Mouse (Mus musculus): ENCODE results near the gene Cep68. TPM values are rescaled to one million over a fixed set of nuclear protein-coding genes. Genes with fewer than 3 reads are reported as not detected.
A peak's percentile ranks its signal among the peaks of the same experiment; 100 is the strongest.

The Cep68 gene
- total and polyA plus RNA-seq, 3 experiments, result 27.8 to 31.6 (median 30.7) TPM

DNA sequence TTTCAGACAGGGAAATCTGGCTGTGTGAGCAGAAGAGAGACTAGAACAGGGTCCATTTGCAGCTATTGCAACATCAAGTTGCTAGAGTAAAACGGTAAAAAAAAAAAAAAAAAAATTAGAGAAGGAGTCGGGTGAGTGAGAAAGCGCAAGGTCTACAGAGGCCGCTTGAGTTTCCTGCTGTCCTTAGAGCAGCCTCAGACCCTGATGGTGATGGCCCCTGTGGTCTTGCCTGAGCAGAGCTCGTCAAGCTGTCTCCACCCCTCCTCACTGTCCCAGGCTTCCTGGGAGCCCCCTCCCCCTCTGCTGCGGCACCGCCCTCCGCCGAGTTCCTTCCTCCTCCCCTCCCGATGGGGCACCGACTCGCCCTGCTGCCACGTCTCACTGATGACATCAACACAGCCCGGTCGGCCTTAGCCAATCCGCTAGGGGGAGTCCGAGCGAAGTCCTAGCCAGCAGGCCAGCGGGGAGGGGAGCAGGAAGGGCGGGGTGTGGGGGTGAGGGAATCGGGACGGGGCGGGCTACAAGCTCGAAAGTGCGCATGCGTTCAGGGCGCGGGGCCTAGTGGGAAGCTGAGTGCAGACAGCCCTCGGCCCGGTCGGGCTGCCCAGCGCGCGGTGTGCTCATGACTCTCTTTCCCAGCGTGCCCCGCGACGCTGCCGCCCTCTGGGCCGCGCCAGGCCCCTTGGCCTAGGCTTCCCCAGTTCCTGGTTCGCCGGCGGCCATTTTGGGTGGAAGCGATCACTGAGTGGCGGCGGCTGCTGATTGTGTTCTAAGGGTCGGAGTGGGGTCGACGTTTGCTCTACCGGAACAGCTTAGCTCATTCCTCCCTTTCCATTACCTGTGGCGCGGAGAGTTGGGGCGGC is 48.3 kb downstream of the Cep68 start, which contains the start of gene Rab1a (continued):
- TF ChIP-seq GABPA (IDR thresholded peaks at IDR 0.05; ENCODE audit: insufficient replicate concordance, low read depth, low read length) (peak; percentile 90; the same call in 1 of the 2 replicates), SIN3A (IDR thresholded peaks at IDR 0.05; ENCODE audit: low read length) (peak; percentile 89), POLR2A (IDR thresholded peaks at IDR 0.05; ENCODE audit: low read depth, low read length) (peak; percentile 93), NELFE (IDR thresholded peaks at IDR 0.05; ENCODE audit: low read depth, low read length) (peak; percentile 95), KAT2A (IDR thresholded peaks at IDR 0.05; ENCODE audit: insufficient replicate concordance, low read length) (peak; percentile 99), NRF1 (IDR thresholded peaks at IDR 0.05; ENCODE audit: low read depth, low read length) (peak; percentile 88), CHD2 (IDR thresholded peaks at IDR 0.05; ENCODE audit: low read length) (peak; percentile 90), CTCF (conservative IDR thresholded peaks at IDR 0.05 in 1 of 2, IDR thresholded peaks at IDR 0.05 in 1 of 2; ENCODE audit: low read depth in 2 of 2, low read length in 2 of 2) (peak in 1 of 2 experiments; percentile 73; a peak in 2 of 4 replicates), HCFC1 (IDR thresholded peaks at IDR 0.05; ENCODE audit: low read depth, low read length) (peak; percentile 96), TBP (conservative IDR thresholded peaks at IDR 0.05; ENCODE audit: low read depth, low read length) (peak; percentile 86), MAFK (IDR thresholded peaks at IDR 0.05; ENCODE audit: insufficient replicate concordance, low read length) (no peak), CHD1 (IDR thresholded peaks at IDR 0.05; ENCODE audit: low read depth, low read length) (no peak), MAZ (IDR thresholded peaks at IDR 0.05; ENCODE audit: low read depth, low read length) (peak; percentile 100)

- TF ChIP-seq USF2 (conservative IDR thresholded peaks at IDR 0.05; ENCODE audit: low read depth, low read length) (no peak), CTCF (conservative IDR thresholded peaks at IDR 0.05 in 1 of 2, IDR thresholded peaks at IDR 0.05 in 1 of 2; ENCODE audit: low read depth in 2 of 2, low read length in 2 of 2) (no peak), ZNF384 (IDR thresholded peaks at IDR 0.05; ENCODE audit: low read depth, low read length) (no peak), ZKSCAN1 (IDR thresholded peaks at IDR 0.05; ENCODE audit: borderline replicate concordance, low read depth, low read length) (no peak), GABPA (IDR thresholded peaks at IDR 0.05; ENCODE audit: insufficient replicate concordance, low read depth, low read length) (no peak), NRF1 (IDR thresholded peaks at IDR 0.05; ENCODE audit: low read depth, low read length) (no peak), E2F4 (IDR thresholded peaks at IDR 0.05; ENCODE audit: insufficient replicate concordance, low read depth, low read length) (no peak), MXI1 (IDR thresholded peaks at IDR 0.05; ENCODE audit: low read depth, low read length) (no peak), SMC3 (IDR thresholded peaks at IDR 0.05; ENCODE audit: low read depth, low read length) (no peak), JUND (conservative IDR thresholded peaks at IDR 0.05; ENCODE audit: low read depth, low read length) (no peak)
- in situ Hi-C loops (cut with MboI; ENCODE audit: low pct_ligation_motif_present, low pct_unique_long_range_greater_than_20kb, low sequenced_read_pairs), result loop anchor here (5.0 kb wide), 1 partner anchor 56 kb away; no protein-coding TSS in a partner anchor
- Histone ChIP-seq H3K79me2 (replicated peaks; ENCODE audit: control insufficient read depth, extremely low read depth, insufficient read depth, poor library complexity, severe bottlenecking) (no peaks in the 10 kb centered on the region), H3K4me3 (replicated peaks in 1 of 3; ENCODE audit: low read depth in 2 of 3, low read length in 2 of 3, poor library complexity in 1 of 3) (no peak overlapping the region), H3K27ac (ENCODE audit: insufficient read depth, low read depth) (no peak overlapping the region), H3K4me2 (ENCODE audit: insufficient read depth, low read depth, poor library complexity, severe bottlenecking) (no peak overlapping the region), H3K9ac (ENCODE audit: insufficient read depth, low read depth) (no peak overlapping the region), H3K27me3 (replicated peaks) (peaks cover 2% of the 10 kb centered on the region), H3K4me1 (ENCODE audit: control insufficient read depth in 1 of 2, insufficient read depth in 2 of 2) (peaks cover 0 to 5% of the 10 kb centered on the region in 2 experiments; a peak in 2 of 4 replicates), H3K9me3 (replicated peaks; ENCODE audit: low read length) (no peaks in the 10 kb centered on the region), H3K36me3 (replicated peaks in 1 of 2; ENCODE audit: control insufficient read depth in 1 of 2, insufficient read depth in 1 of 2, low read length in 1 of 2) (no peaks in the 10 kb centered on the region)
- no peak for DNase-seq (ENCODE audit: extremely low read depth)
- dilution Hi-C loops (cut with MboI; ENCODE audit: extremely low pct_ligation_motif_present, extremely low pct_unique_long_range_greater_than_20kb, low sequenced_read_pairs), result no loop called here
Measured at GRCm38 (mm10) chr11:20193100-20193736, 56.0 kb downstream of the Cep68 start.
